Mouse (Mus musculus) cerebellum, adult 8-10 months (tissue): ENCODE measurements around the gene Pea15a.
"Not testable (repeated sequence)": the region's sequence is repeated elsewhere in the genome, so short reads cannot be mapped to it uniquely, and the experiment has no call there.

Experiments
- DNase-seq: peaks from one replicate; pipeline ENCODE4 v3.0.0; 2022

The Pea15a gene

GRCm38 (mm10) chr1:172206141-172206917 is at the start of gene Pea15a:
Pea15a (minus strand) TSS chr1:172206804.
- DNase-seq = peak; percentile 85

GRCm38 (mm10) chr1:172247679-172248078 is 41.1 kb upstream of the Pea15a start:
- no peak for DNase-seq

- no peak for DNase-seq
Observed at GRCm38 (mm10) chr1:172247216-172247615, 40.6 kb upstream of the Pea15a start.

- not testable (repeated sequence) for DNase-seq
Observed at GRCm38 (mm10) chr1:172244645-172245044, 38.0 kb upstream of the Pea15a start.

GRCm38 (mm10) chr1:172243547-172244205 is 37.1 kb upstream of the Pea15a start:
- peak; percentile 39 for DNase-seq

- DNase-seq = no peak
Observed at GRCm38 (mm10) chr1:172242401-172242800, 35.8 kb upstream of the Pea15a start.

GRCm38 (mm10) chr1:172240945-172241708 is 34.5 kb upstream of the Pea15a start:
- no peak for DNase-seq

GRCm38 (mm10) chr1:172229215-172229614 is 22.6 kb upstream of the Pea15a start:
- DNase-seq = no peak

- peak; percentile 45 for DNase-seq
Observed at GRCm38 (mm10) chr1:172228209-172228608, 21.6 kb upstream of the Pea15a start.

- DNase-seq = no peak
Observed at GRCm38 (mm10) chr1:172221297-172222063, 14.9 kb upstream of the Pea15a start.

- no peak for DNase-seq
Observed at GRCm38 (mm10) chr1:172220414-172220813, 13.8 kb upstream of the Pea15a start.

- no peak for DNase-seq
Observed at GRCm38 (mm10) chr1:172219451-172220406, 13.1 kb upstream of the Pea15a start, which contains the start of gene Casq1. Casq1 (minus strand) TSS chr1:172219868.

- no peak for DNase-seq
Observed at GRCm38 (mm10) chr1:172218164-172218910, 11.7 kb upstream of the Pea15a start.

GRCm38 (mm10) chr1:172217148-172217547 is 10.5 kb upstream of the Pea15a start:
- DNase-seq = peak; percentile 87

- DNase-seq = no peak
Observed at GRCm38 (mm10) chr1:172214748-172215147, 8.1 kb upstream of the Pea15a start.

GRCm38 (mm10) chr1:172213771-172214170 is 7.2 kb upstream of the Pea15a start:
- DNase-seq = no peak

GRCm38 (mm10) chr1:172212776-172213175 is 6.2 kb upstream of the Pea15a start:
- DNase-seq = no peak

GRCm38 (mm10) chr1:172207111-172207584 is 544 bp upstream of the Pea15a start:
- DNase-seq = peak; percentile 60

GRCm38 (mm10) chr1:172205741-172206087 is 890 bp downstream of the Pea15a start:
- peak; percentile 45 for DNase-seq
